Mouse (Mus musculus): ENCODE results near the gene Polr1b. TPM values are rescaled to one million over a fixed set of nuclear protein-coding genes. Genes with fewer than 3 reads are reported as not detected.

The Polr1b gene
- total RNA-seq, 1 experiment from 2014 or later = 39.7 TPM

DNA sequence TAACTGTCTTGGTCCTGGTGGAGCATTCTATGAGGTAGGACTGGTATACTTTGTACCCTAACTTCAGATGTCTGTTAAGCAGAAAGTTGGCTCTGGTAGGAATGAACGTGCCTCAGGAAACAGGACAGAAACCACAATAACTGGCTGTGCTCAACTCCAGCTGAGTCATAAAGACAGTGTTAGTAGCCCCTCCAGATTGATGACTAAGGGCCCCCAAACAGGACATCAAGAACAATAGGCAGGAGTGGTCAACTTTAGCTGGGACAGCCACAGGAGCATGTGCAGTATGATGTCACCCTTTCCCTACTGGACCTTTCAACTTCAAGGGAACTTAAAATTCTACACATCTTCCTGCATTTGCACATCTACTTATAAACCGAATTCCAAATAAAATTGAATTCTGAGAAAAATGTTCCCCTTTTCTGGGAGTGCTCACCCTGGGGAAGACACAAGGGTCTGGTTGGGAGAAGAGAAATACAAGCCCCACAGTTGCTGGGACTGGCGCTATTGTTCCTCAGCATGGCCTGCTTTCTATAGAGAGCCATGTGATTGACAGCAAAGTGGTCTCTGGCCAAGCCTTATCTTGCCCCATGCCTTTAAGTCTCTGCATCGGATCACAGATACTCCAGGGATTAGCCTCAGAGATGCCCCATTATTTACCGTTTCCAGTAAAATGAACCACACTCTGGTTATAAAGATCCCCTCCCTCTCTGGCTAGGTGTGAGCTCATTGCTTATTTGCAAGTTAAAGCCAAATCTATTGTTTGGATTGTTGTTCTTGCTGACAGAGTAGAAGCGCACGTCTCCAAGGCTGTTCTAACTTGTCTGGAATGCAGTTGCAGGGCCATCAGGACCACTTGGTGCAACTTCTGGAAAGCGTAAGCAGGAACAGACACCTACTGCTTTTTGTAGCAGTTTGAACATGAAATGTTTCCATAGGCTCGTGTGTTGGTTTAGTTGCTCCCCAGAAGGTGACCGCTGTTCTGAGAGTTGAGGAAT lies 66.0 kb downstream of the Polr1b start:
- ATAC-seq (replicated peaks in 1 of 2; ENCODE audit: insufficient read depth in 1 of 2, low FRiP score in 2 of 2, low TSS enrichment in 1 of 2, low read depth in 1 of 2, poor library complexity in 2 of 2, severe bottlenecking in 2 of 2) = no peak

DNA sequence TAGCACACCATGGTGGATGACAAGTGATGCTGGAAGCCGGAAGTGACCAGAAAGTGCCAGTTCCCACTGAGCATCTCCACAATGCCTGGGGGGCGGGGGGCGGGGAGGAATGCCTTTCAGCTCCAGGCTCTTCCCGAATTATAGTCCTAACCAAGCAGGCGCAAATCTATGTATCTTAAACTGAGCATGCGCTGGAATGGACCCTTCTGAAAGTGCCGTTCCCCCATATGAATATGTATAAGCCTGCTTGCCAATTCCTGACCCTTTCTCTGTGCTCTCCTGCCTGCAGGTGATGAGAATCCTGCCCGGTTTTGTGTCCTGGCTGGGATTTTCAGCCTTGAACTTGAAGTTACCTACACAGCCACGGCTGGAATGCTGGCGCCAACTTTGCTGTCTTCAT lies 72.6 kb downstream of the Polr1b start:
- ATAC-seq (replicated peaks in 1 of 2; ENCODE audit: insufficient read depth in 1 of 2, low FRiP score in 2 of 2, low TSS enrichment in 1 of 2, low read depth in 1 of 2, poor library complexity in 2 of 2, severe bottlenecking in 2 of 2) = no peak

DNA sequence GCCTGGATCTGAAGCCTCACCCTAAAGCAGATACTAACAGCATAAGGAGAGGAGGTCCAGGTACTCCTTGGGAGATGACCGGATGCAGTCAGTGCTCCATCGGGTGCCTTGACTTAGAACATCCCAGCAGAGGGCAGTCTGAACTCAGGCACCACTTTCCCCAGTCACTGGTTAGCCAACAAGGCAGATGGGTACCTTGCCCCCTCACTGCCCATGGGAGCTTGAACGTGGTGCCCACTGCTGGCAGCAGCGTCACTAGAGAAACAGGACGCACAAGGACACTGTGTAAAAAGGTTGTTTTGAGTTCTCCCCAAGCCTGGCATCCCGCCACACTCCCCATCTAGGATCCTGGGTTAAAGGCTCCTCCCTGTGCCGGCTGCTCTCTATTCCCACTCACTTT lies 73.7 kb downstream of the Polr1b start:
- ATAC-seq (replicated peaks in 1 of 2; ENCODE audit: insufficient read depth in 1 of 2, low FRiP score in 2 of 2, low TSS enrichment in 1 of 2, low read depth in 1 of 2, poor library complexity in 2 of 2, severe bottlenecking in 2 of 2) = peak; percentile 51 to 77

DNA sequence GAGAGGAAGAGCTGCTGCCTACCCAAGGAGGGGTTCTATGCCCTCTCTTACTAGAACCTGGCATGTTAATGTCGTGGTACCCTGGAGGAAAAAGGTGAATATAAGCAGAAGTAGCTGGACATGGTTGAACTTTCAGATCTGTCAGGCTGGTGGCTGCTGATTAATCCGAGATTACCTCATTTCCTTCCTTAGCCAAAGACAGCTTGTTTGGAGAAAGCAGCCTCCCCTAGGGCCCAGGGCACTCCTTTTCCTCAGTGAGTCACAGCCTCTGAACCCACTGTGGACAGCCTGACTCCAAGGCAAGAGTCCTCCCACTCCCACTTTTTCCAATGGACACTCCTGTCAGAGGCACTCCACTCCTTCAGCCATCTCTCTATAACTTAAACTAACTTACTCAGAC lies 74.8 kb downstream of the Polr1b start:
- ATAC-seq (replicated peaks in 1 of 2; ENCODE audit: insufficient read depth in 1 of 2, low FRiP score in 2 of 2, low TSS enrichment in 1 of 2, low read depth in 1 of 2, poor library complexity in 2 of 2, severe bottlenecking in 2 of 2) = peak; percentile 40 to 45

Other genes starting within 250 kb of the Polr1b start
- not detected in 2 replicates for gene Fbln7, start 238.0 kb upstream of the Polr1b start, total RNA-seq (2017)
- gene Zc3h8, start 156.9 kb upstream of the Polr1b start, total RNA-seq (2017) = 12.2 and 15.1 TPM in 2 replicates
- gene Zc3h6, start 133.6 kb upstream of the Polr1b start, total RNA-seq (2017) = 6.8 and 13.8 TPM in 2 replicates
- gene Gm10762, start 133.3 kb upstream of the Polr1b start, total RNA-seq (2017) = 5.8 and 7.6 TPM in 2 replicates
- gene Vinac1, start 52.8 kb upstream of the Polr1b start, total RNA-seq (2017) = not detected in 2 replicates
- 5.9 and 11.6 TPM in 2 replicates for gene Ttl, start 35.1 kb upstream of the Polr1b start, total RNA-seq (2017)
- 15.5 and 24.6 TPM in 2 replicates for gene Chchd5, start 28.7 kb downstream of the Polr1b start, total RNA-seq (2017)
- gene Slc20a1, start 97.8 kb downstream of the Polr1b start, total RNA-seq (2017) = 109 and 119 TPM in 2 replicates
- 39.3 and 48.3 TPM in 2 replicates for gene Ckap2l, start 196.2 kb downstream of the Polr1b start, total RNA-seq (2017)
- not detected in 2 replicates for gene Il1a, start 209.0 kb downstream of the Polr1b start, total RNA-seq (2017)

All from hematopoietic stem cell, adult 5-6 weeks (primary cell).